Mouse (Mus musculus): ENCODE measurements at regions not wholly inside any gene's neighbourhood (a gene's known extent, or its start where the extent isn't known, plus 50 kb on each side); places are given as distances from the start of the nearest gene placed in this dataset.

DNA sequence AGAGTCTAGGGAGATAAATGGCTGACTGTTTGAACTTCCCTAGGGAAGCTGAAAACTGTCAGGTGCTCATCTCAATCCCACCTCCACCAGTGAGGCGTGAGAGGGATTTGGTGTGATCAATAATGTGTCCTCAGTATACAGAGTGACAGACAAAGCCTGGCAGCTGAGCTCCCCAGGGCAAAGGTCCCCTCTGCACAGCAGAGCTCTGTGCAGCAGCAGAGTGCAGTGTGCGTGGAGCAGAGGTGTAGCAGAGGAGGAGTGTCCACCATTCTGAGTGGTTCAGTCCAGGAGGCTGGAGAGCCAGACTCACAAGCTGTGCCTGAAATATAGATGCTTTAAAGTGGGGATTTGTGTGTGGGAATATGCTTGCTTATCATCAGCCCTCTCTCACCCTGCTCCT is 112.8 kb upstream of the Etl4 start:
- H3K4me3 ChIP-seq (ENCODE audit: insufficient read depth, low read length) = no peak overlapping the region
- no peak overlapping the region for H3K27ac ChIP-seq (ENCODE audit: insufficient read depth, low read length)
- TF ChIP-seq POLR2A (IDR thresholded peaks at IDR 0.05; ENCODE audit: low read depth, low read length) = no peak
- TF ChIP-seq CTCF (IDR thresholded peaks at IDR 0.05; ENCODE audit: borderline replicate concordance, insufficient read depth, low read length) = no peak
- H3K4me1 ChIP-seq (ENCODE audit: control insufficient read depth, insufficient read depth, low read length) = no peaks in the 10 kb centered on the region
